Mouse (Mus musculus): ENCODE results near the gene Cgrrf1. TPM values are rescaled to one million over a fixed set of nuclear protein-coding genes. Genes with fewer than 3 reads are reported as not detected.

The Cgrrf1 gene
- 10 to 100 TPM; 12.3 to 13.6 TPM for polyA plus RNA-seq (2017; shearing (Covaris generic))

GRCm38 (mm10) chr14:46831837-46832333 is at the start of gene Cgrrf1:
Cgrrf1 (plus strand) TSS chr14:46832125.

GRCm38 (mm10) chr14:46787787-46788504 is 44.0 kb upstream of the Cgrrf1 start, which contains the start of gene Cnih1:
Cnih1 (minus strand) TSS chr14:46788411.

GRCm38 (mm10) chr14:46821873-46822716 is 9.8 kb upstream of the Cgrrf1 start, which contains the start of gene Gmfb:
Gmfb (minus strand) TSS chr14:46822242.

GRCm38 (mm10) chr14:46882431-46883067 is 50.6 kb downstream of the Cgrrf1 start, which contains the start of gene Samd4:
Samd4 (plus strand) TSS chr14:46882854.

Other genes starting within 250 kb of the Cgrrf1 start
- 10 to 100 TPM; 14.3 to 17.9 TPM for gene Cdkn3, start 71.6 kb upstream of the Cgrrf1 start, polyA plus RNA-seq (2017; shearing (Covaris generic))
- gene Cnih1, start 43.7 kb upstream of the Cgrrf1 start, polyA plus RNA-seq (2017; shearing (Covaris generic)), result 10 to 100 TPM; 74.6 to 93.1 TPM
- gene Gmfb, start 9.9 kb upstream of the Cgrrf1 start, polyA plus RNA-seq (2017; shearing (Covaris generic)), result 10 to 100 TPM; 78.5 to 89.8 TPM
- under 1 TPM in 1 of 2 experiments, not detected in 1; 0.06 TPM for gene Samd4, start 50.7 kb downstream of the Cgrrf1 start, polyA plus RNA-seq (2017; shearing (Covaris generic))

All from activated CD4-positive, CD25-positive, alpha-beta regulatory T cell (primary cell).